Mouse (Mus musculus): ENCODE measurements at regions not wholly inside any gene's neighbourhood (a gene's known extent, or its start where the extent isn't known, plus 50 kb on each side); places are given as distances from the start of the nearest gene placed in this dataset.

DNA sequence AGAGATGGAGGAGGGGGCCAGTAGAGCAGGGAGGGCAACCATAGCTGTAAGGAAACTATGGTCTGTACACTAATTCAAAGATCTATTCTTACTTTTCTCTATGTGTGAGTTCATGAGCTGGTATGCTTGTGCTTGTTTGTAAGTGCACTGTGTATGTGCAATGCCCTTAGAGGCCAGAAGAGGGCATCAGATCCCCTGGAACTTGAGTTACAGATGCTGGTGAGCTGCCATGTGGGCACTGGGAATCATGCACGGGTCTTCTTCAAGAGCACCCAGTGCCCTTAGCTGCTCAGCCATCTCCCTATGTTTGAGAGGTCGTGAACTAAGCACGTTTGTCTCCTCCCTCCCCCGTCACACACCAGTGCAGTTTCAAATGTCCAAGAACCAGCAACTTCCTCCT lies 68.9 kb downstream of the Tbx3 start:
- Histone ChIP-seq H3K27me3 (ENCODE audit: insufficient read depth, low read length) (no peaks in the 10 kb centered on the region), H3K9ac (no peak overlapping the region), H3K4me3 (ENCODE audit: low read depth, low read length) (no peak overlapping the region), H3K4me2 (no peak overlapping the region), H3K9me3 (ENCODE audit: low read depth, low read length) (no peaks in the 10 kb centered on the region), H3K27ac (ENCODE audit: low read depth) (no peak overlapping the region), H3K36me3 (ENCODE audit: insufficient read depth) (no peaks in the 10 kb centered on the region), H3K4me1 (ENCODE audit: insufficient read depth) (peaks cover 5% of the 10 kb centered on the region; the same call in 1 of the 2 replicates)
- DNase-seq, result no peak
- ATAC-seq (ENCODE audit: insufficient read depth), result no peak
- peak; percentile 45 for TF ChIP-seq CTCF (IDR thresholded peaks at IDR 0.05; ENCODE audit: low read depth)
- 70% methylated on average over 4 of the region's 4 CpGs for WGBS

DNA sequence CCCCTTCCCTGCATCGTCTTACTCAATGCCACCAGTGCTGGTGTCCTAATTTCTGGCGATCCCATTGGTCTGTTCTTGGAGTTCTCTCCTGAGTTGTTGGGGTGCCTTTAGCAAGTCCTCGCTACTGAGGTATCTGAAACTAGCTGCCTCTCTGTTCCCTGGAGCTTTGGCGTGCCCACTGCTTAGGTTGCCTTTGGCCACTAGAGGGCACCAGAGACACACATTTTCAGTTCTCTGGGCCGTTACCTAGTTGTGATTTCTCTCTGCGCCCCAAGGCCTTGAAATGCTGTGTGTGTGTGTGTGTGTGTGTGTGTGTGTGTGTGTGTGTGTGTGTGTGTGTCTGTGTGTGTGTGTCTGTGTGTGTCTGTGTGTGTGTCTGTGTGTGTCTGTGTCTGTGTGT lies 70.6 kb downstream of the Tbx3 start:
- Histone ChIP-seq H3K36me3 (ENCODE audit: insufficient read depth) (no peaks in the 10 kb centered on the region), H3K4me3 (ENCODE audit: low read depth, low read length) (no peak overlapping the region), H3K27ac (ENCODE audit: low read depth) (no peak overlapping the region), H3K4me1 (ENCODE audit: insufficient read depth) (peaks cover 5% of the 10 kb centered on the region; the same call in 1 of the 2 replicates), H3K9ac (no peak overlapping the region), H3K27me3 (ENCODE audit: insufficient read depth, low read length) (no peaks in the 10 kb centered on the region), H3K4me2 (peak overlapping the region; percentile 48), H3K9me3 (ENCODE audit: low read depth, low read length) (no peaks in the 10 kb centered on the region)
- ATAC-seq (ENCODE audit: insufficient read depth) (peak; percentile 77), DNase-seq (peak; percentile 96)
- 4% methylated on average over 6 of the region's 6 CpGs for WGBS
- TF ChIP-seq CTCF (IDR thresholded peaks at IDR 0.05; ENCODE audit: low read depth), result peak; percentile 97

DNA sequence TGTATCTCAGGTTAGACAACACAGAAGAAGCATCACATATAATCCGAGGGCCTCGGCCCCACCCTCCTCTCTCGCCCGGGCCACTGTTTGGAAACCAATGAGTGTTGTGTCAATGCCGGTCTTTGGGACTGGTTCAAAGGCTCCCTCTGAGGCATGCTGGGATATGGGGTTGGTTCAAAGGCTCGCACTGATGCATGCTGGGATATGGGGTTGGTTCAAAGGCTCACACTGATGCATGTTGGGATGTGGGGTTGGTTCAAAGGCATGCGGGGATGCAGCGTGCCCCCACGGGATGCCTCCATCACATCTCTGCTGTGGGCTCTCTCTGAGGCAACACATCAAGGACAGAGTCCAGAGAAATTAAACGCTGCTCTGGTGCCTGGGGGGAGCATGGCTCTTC lies 73.3 kb downstream of the Tbx3 start:
- H3K4me3 ChIP-seq (ENCODE audit: low read depth, low read length), result no peak overlapping the region
- H3K9ac ChIP-seq, result no peak overlapping the region; the same call in 1 of the 2 replicates
- H3K36me3 ChIP-seq (ENCODE audit: insufficient read depth), result no peaks in the 10 kb centered on the region
- TF ChIP-seq CTCF (IDR thresholded peaks at IDR 0.05; ENCODE audit: low read depth), result no peak
- ATAC-seq (ENCODE audit: insufficient read depth) (peak; percentile 67), DNase-seq (peak; percentile 82)
- H3K4me1 ChIP-seq (ENCODE audit: insufficient read depth), result peaks cover 5% of the 10 kb centered on the region
- peak overlapping the region; percentile 50 for H3K4me2 ChIP-seq
- no peaks in the 10 kb centered on the region for H3K9me3 ChIP-seq (ENCODE audit: low read depth, low read length)
- H3K27ac ChIP-seq (ENCODE audit: low read depth), result peak overlapping the region; percentile 73
- WGBS, result 45% methylated on average over 10 of the region's 10 CpGs
- H3K27me3 ChIP-seq (ENCODE audit: insufficient read depth, low read length), result no peaks in the 10 kb centered on the region

DNA sequence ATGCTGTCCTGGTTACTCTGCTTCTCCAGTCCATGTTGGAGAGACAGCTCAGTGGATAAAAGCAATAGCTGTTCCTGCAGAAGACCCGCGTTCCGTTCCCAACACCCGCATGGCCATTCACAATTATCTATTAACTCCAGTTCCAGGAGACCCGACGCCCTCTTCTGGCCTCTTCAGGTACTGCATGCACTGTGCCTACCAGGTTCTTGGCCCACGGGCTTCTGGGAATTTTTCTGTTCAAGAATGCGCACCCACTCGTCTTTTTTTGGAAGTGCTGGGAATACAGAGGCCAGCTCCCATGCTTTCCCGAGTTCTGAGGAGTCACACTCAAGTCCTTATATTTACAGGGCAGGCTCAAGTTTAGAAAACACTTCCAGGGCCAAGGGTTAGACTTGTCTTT lies 76.6 kb downstream of the Tbx3 start:
- H3K36me3 ChIP-seq (ENCODE audit: insufficient read depth), result no peaks in the 10 kb centered on the region
- no peak overlapping the region for H3K27ac ChIP-seq (ENCODE audit: low read depth)
- H3K4me2 ChIP-seq, result no peak overlapping the region
- ATAC-seq (ENCODE audit: insufficient read depth) (no peak), DNase-seq (peak; percentile 52)
- peaks cover 5% of the 10 kb centered on the region for H3K4me1 ChIP-seq (ENCODE audit: insufficient read depth)
- WGBS, result 66% methylated on average over 10 of the region's 10 CpGs
- H3K27me3 ChIP-seq (ENCODE audit: insufficient read depth, low read length), result 0 out of 2 replicates have a peak, but pooled peaks cover 3% of the 10 kb centered on the region
- H3K9ac ChIP-seq, result no peak overlapping the region
- H3K4me3 ChIP-seq (ENCODE audit: low read depth, low read length), result no peak overlapping the region
- peak; percentile 67 for TF ChIP-seq CTCF (IDR thresholded peaks at IDR 0.05; ENCODE audit: low read depth)
- no peaks in the 10 kb centered on the region for H3K9me3 ChIP-seq (ENCODE audit: low read depth, low read length)

DNA sequence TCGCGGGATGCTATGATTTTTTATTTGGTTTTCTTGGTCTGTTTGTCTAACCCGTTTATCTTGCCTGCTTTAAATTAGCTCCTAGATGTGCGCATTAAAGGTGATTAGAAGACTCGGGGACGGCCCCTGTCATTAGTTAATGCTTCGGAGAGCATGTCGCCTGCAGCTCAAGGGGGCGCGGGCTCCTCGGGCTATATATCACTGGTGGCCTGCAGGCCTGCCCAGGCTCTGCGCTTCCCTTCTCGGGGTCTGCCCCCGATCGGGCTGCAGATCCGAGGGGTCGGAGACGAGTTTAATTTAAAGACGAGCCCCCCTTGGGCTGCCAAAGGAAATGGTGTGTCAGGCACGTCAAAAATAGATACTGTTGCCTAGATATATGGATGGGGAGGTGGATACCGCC lies 78.2 kb downstream of the Tbx3 start:
- ATAC-seq (ENCODE audit: insufficient read depth) (peak; percentile 54; the same call in 1 of the 2 replicates), DNase-seq (peak; percentile 65)
- Histone ChIP-seq H3K27ac (ENCODE audit: low read depth) (peak overlapping the region; percentile 71), H3K9ac (peak overlapping the region; percentile 24; the same call in 1 of the 2 replicates), H3K36me3 (ENCODE audit: insufficient read depth) (no peaks in the 10 kb centered on the region), H3K4me2 (peak overlapping the region; percentile 53), H3K4me3 (ENCODE audit: low read depth, low read length) (peak overlapping the region; percentile 18), H3K9me3 (ENCODE audit: low read depth, low read length) (no peaks in the 10 kb centered on the region; the same call in 1 of the 2 replicates), H3K27me3 (ENCODE audit: insufficient read depth, low read length) (0 out of 2 replicates have a peak, but pooled peaks cover 3% of the 10 kb centered on the region), H3K4me1 (ENCODE audit: insufficient read depth) (peaks cover 5% of the 10 kb centered on the region)
- WGBS, result under 1% methylated on average over 21 of the region's 21 CpGs
- no peak for TF ChIP-seq CTCF (IDR thresholded peaks at IDR 0.05; ENCODE audit: low read depth)

DNA sequence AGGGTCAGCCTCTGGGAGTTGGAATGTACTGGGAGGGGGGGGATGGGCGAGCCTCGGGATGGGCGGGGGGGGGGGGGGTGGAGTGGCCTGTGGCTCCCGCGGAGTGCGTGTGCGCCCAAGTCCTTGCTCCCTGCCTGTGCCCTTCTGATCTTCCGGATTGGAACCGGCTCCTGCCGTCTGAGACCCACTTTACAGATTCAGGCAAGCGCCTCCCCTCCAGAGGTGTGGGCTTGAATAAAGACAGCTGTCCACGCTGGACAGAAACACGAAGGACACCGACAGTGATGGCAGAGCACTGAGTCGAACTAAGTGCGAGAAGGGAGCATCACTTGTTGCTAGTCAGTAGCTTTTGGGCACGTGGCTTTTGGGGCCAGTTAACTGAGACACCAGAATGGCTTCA lies 78.7 kb downstream of the Tbx3 start:
- no peaks in the 10 kb centered on the region; the same call in 1 of the 2 replicates for H3K9me3 ChIP-seq (ENCODE audit: low read depth, low read length)
- no peaks in the 10 kb centered on the region for H3K36me3 ChIP-seq (ENCODE audit: insufficient read depth)
- WGBS, result 10% methylated on average over 14 of the region's 17 CpGs
- peaks cover under 1% of the 10 kb centered on the region; the same call in 1 of the 2 replicates for H3K4me1 ChIP-seq (ENCODE audit: insufficient read depth)
- ATAC-seq (ENCODE audit: insufficient read depth) (peak; percentile 52; the same call in 1 of the 2 replicates), DNase-seq (peak; percentile 66)
- no peak overlapping the region for H3K9ac ChIP-seq
- peak overlapping the region; percentile 53 for H3K4me2 ChIP-seq
- no peak overlapping the region; the same call in 1 of the 2 replicates for H3K4me3 ChIP-seq (ENCODE audit: low read depth, low read length)
- TF ChIP-seq CTCF (IDR thresholded peaks at IDR 0.05; ENCODE audit: low read depth), result no peak
- 0 out of 2 replicates have a peak, but pooled peaks cover 3% of the 10 kb centered on the region for H3K27me3 ChIP-seq (ENCODE audit: insufficient read depth, low read length)
- peak overlapping the region; percentile 71; the same call in 1 of the 2 replicates for H3K27ac ChIP-seq (ENCODE audit: low read depth)

DNA sequence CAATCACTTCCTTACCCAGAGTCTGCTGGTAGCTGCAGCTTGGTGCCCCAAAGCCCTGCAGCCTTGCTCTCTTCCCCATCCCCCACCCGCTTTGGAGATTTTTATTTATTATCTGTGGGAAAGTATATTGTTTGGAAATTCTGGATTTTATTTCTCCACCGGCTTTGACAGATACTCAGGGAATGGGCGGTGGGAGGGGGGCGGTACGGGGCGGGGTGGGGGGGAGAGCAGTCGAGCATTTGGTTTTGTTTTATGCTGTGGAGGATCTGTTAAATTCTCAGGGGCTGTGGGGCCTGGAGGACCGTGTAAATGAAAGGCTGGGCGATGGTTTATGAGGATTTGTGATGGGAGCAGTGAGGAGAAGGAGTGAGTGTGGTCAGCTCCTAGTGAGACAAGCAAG lies 76.7 kb upstream of the Tbx5 start:
- DNase-seq (peak; percentile 67), ATAC-seq (ENCODE audit: insufficient read depth) (peak; percentile 64; the same call in 1 of the 2 replicates)
- Histone ChIP-seq H3K27me3 (ENCODE audit: insufficient read depth, low read length) (no peaks in the 10 kb centered on the region), H3K4me1 (ENCODE audit: insufficient read depth) (no peaks in the 10 kb centered on the region), H3K36me3 (ENCODE audit: insufficient read depth) (no peaks in the 10 kb centered on the region), H3K9ac (peak overlapping the region; percentile 32; the same call in 1 of the 2 replicates), H3K9me3 (ENCODE audit: low read depth, low read length) (no peaks in the 10 kb centered on the region; the same call in 1 of the 2 replicates), H3K27ac (ENCODE audit: low read depth) (peak overlapping the region; percentile 78), H3K4me3 (ENCODE audit: low read depth, low read length) (no peak overlapping the region), H3K4me2 (peak overlapping the region; percentile 33)
- TF ChIP-seq CTCF (IDR thresholded peaks at IDR 0.05; ENCODE audit: low read depth), result no peak
- WGBS, result 13% methylated on average over 9 of the region's 9 CpGs

Data from lung, embryonic 14.5 days (tissue).